Mouse (Mus musculus) lung, adult 2 months (tissue): ENCODE results near the gene Ssh2. TPM values are rescaled to one million over a fixed set of nuclear protein-coding genes. Genes with fewer than 3 reads are reported as not detected.

Source experiments
- DNase-seq: peaks from one replicate; pipeline ENCODE4 v3.0.0; 2022
- H3K4me1 ChIP-seq: fragments of 200-500 bp; 2 replicates; pipeline ENCODE4 v1.6.1; 2011; ENCODE audit warnings: low read length; ENCODE audit not compliant: control insufficient read depth, insufficient read depth
- H3K4me3 ChIP-seq: fragments of 200-500 bp; replicated peaks from 2 replicates; pipeline ENCODE3; 2011; ENCODE audit warnings: low read depth, mild to moderate bottlenecking, control low read depth, low read length; ENCODE audit errors: extremely low read depth
- CTCF ChIP-seq: fragments of 200-500 bp; IDR thresholded peaks from 2 replicates; pipeline ENCODE4 v1.5.1; 2011; ENCODE audit warnings: mild to moderate bottlenecking, low read length, control low read depth; ENCODE audit not compliant: insufficient read depth
- POLR2A ChIP-seq: fragments of 200-500 bp; IDR thresholded peaks from 2 replicates; pipeline ENCODE4 v1.6.1; 2011; ENCODE audit warnings: low read depth, mild to moderate bottlenecking, control low read depth, low read length, borderline replicate concordance; ENCODE audit errors: extremely low read depth
- WGBS: fragments of 180-500 bp; shearing (Covaris S2); methylation state at CpG from one replicate; pipeline ENCODE4 v1.1.7; 2018; 5-methylcytosine and 5-hydroxymethylcytosine counted together
- polyA plus RNA-seq: library from polyadenylated mRNA; depleted of rRNA; stranded (reverse); fragments of >200 nt; gene quantifications from 2 replicates; pipeline ENCODE4 v1.2.3, GENCODE M21; 2012

Ssh2 gene
- polyA plus RNA-seq, 1 experiment, result 31.8 TPM

- TF ChIP-seq CTCF, result no peak
- no peak for TF ChIP-seq POLR2A
- no peaks in the 10 kb centered on the region for H3K4me1 ChIP-seq
- WGBS, result 95% methylated on average over 14 of the region's 14 CpGs
- DNase-seq, result no peak
- no peak overlapping the region for H3K4me3 ChIP-seq
These were observed 260.1 kb downstream of the Ssh2 start for GRCm38 (mm10) chr11:77476216-77476615.

DNA sequence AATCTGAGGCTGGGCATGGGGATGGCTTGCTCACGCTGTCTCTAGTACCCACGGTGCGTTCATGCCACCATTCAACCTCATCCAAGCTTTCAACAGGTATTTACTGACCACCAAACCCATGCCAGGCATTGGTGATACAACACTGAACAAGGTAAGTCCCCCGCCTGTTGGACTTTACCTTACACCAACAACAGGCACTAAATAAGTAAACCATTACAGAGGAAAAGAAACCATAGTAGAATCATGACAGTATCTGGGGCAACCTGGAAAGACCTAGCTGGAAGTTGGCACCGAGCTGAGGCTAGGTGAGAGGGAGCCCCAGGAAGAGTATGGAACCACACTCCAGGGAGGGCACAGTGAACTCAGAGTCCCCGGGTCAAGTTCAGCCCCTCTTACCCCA lies 260.8 kb downstream of the Ssh2 start:
- DNase-seq, result no peak
- Histone ChIP-seq H3K4me1 (no peaks in the 10 kb centered on the region), H3K4me3 (no peak overlapping the region)
- TF ChIP-seq POLR2A (no peak), CTCF (no peak)
- WGBS, result 93% methylated on average over 6 of the region's 6 CpGs

GRCm38 (mm10) chr11:77483043-77483442 lies 267.0 kb downstream of the Ssh2 start:
- no peaks in the 10 kb centered on the region for H3K4me1 ChIP-seq
- 53% methylated on average over 3 of the region's 3 CpGs for WGBS
- TF ChIP-seq CTCF, result no peak
- DNase-seq, result no peak
- no peak overlapping the region for H3K4me3 ChIP-seq

GRCm38 (mm10) chr11:77483510-77484255 lies 267.6 kb downstream of the Ssh2 start:
- WGBS, result 41% methylated on average over 11 of the region's 11 CpGs
- Histone ChIP-seq H3K4me3 (no peak overlapping the region), H3K4me1 (peaks cover under 1% of the 10 kb centered on the region; the same call in 1 of the 2 replicates)
- no peak for TF ChIP-seq POLR2A
- no peak for TF ChIP-seq CTCF
- no peak for DNase-seq

DNA sequence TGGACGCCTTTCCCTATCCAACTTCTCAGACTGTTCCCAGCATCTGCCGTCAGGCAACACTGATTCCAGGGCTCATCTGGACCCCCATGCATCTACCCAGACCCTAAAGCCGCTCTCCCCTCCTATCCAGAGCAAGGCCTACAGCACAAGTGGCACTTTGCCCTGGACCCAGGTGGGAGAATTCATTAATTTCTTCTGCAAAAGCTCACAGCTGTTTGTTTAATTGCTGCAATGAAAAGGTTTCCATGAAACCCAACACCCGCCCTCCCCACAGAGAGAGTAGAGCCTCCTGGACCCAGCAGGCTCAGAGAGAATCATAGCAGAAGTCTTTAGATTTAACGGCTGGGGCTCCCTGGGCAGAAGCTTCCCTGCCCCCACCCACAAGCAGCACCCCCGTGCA lies 269.1 kb downstream of the Ssh2 start:
- no peak overlapping the region for H3K4me3 ChIP-seq
- 80% methylated on average over 6 of the region's 6 CpGs for WGBS
- DNase-seq, result no peak
- TF ChIP-seq CTCF, result no peak
- TF ChIP-seq POLR2A, result no peak
- H3K4me1 ChIP-seq, result peaks cover 7% of the 10 kb centered on the region; the same call in 1 of the 2 replicates

- H3K4me3 ChIP-seq, result no peak overlapping the region
- H3K4me1 ChIP-seq, result peaks cover 16% of the 10 kb centered on the region
- TF ChIP-seq CTCF (no peak), POLR2A (no peak)
- 64% methylated on average over 5 of the region's 5 CpGs for WGBS
- DNase-seq, result no peak
These were observed 270.7 kb downstream of the Ssh2 start for GRCm38 (mm10) chr11:77486798-77487197.

- H3K4me1 ChIP-seq, result peaks cover 26% of the 10 kb centered on the region
- TF ChIP-seq POLR2A (no peak), CTCF (no peak)
- peak overlapping the region; percentile 54 for H3K4me3 ChIP-seq
- DNase-seq, result no peak
- 6% methylated on average over 55 of the region's 55 CpGs for WGBS
These were observed 272.9 kb downstream of the Ssh2 start for GRCm38 (mm10) chr11:77488771-77489581.

- TF ChIP-seq POLR2A (no peak), CTCF (no peak)
- peak; percentile 64 for DNase-seq
- Histone ChIP-seq H3K4me1 (peaks cover 30% of the 10 kb centered on the region), H3K4me3 (peak within 1 kb of the TSS; percentile 79)
- 5% methylated on average over 61 of the region's 87 CpGs for WGBS
These were observed 273.6 kb downstream of the Ssh2 start, which contains the start of gene Ankrd13b for GRCm38 (mm10) chr11:77489591-77490235. Gene Ankrd13b, minus strand, starts transcription at chr11:77489678.

DNA sequence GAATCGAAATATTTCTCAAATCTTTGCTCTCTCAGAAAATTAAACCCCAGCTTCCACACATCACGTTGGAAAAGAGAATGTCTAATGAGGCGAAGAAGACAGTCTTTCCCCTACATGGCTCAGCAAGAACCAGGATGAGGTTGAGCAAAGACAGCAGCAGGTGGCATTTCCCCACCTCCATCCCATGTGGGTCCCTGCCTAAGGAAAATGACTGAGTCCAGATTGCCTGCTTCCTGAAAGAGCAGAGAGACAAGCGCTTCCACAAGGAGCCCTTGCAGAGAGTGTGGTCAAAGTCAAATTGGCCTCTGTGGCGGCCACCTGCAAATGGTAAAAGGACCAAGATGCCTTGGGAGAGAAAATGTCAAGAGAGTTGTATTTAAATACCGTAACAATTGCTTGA lies 274.4 kb downstream of the Ssh2 start:
- no peak for DNase-seq
- WGBS, result 75% methylated on average over 6 of the region's 6 CpGs
- Histone ChIP-seq H3K4me1 (peaks cover 32% of the 10 kb centered on the region), H3K4me3 (no peak overlapping the region)
- no peak for TF ChIP-seq CTCF
- no peak for TF ChIP-seq POLR2A
